Mouse (Mus musculus) small intestine, adult 2 months (tissue): ENCODE measurements at regions not wholly inside any gene's neighbourhood (a gene's known extent, or its start where the extent isn't known, plus 50 kb on each side); places are given as distances from the start of the nearest gene placed in this dataset.

Experiments used
- H3K27ac ChIP-seq: fragments of 200-500 bp; 2 replicates; pipeline ENCODE4 v1.5.1; 2012; ENCODE audit warnings: low read depth, low read length, control low read depth, inconsistent platforms; ENCODE audit not compliant: insufficient read depth
- H3K27me3 ChIP-seq: fragments of 200-500 bp; 2 replicates; pipeline ENCODE4 v1.6.1; 2012; ENCODE audit warnings: mild to moderate bottlenecking, moderate library complexity, low read length, inconsistent platforms; ENCODE audit not compliant: control insufficient read depth, insufficient read depth
- H3K36me3 ChIP-seq: fragments of 200-500 bp; 2 replicates; pipeline ENCODE4 v1.6.1; 2012; ENCODE audit warnings: mild to moderate bottlenecking, low read length, control low read depth, inconsistent platforms; ENCODE audit not compliant: control insufficient read depth, insufficient read depth
- H3K4me1 ChIP-seq: fragments of 200-500 bp; 2 replicates; pipeline ENCODE4 v1.6.1; 2012; ENCODE audit warnings: low read length, inconsistent platforms, mixed read lengths; ENCODE audit not compliant: control insufficient read depth, insufficient read depth, insufficient read length
- H3K4me3 ChIP-seq: fragments of 200-500 bp; 2 replicates; pipeline ENCODE4 v1.5.1; 2012; ENCODE audit warnings: low read depth, mild to moderate bottlenecking, control low read depth, inconsistent platforms, low read length, moderate library complexity
- CTCF ChIP-seq: fragments of 200-500 bp; IDR thresholded peaks from 2 replicates; pipeline ENCODE4 v1.5.1; 2012; ENCODE audit warnings: low read depth, mild to moderate bottlenecking, control low read depth, inconsistent platforms, low read length, moderate library complexity, mixed read lengths; ENCODE audit not compliant: insufficient replicate concordance, insufficient read length; ENCODE audit errors: extremely low read depth
- POLR2A ChIP-seq: fragments of 200-500 bp; IDR thresholded peaks from 2 replicates; pipeline ENCODE4 v1.6.1; 2012; ENCODE audit warnings: low read depth, mild to moderate bottlenecking, control low read depth, inconsistent platforms, low read length, moderate library complexity
- WGBS: fragments of 180-500 bp; shearing (Covaris S2); methylation state at CpG from one replicate; pipeline ENCODE4 v1.1.7; 2018; 5-methylcytosine and 5-hydroxymethylcytosine counted together

GRCm38 (mm10) chr9:120691971-120692401 lies 120.7 kb downstream of the Rpl14 start:
- H3K36me3 ChIP-seq, result no peaks in the 10 kb centered on the region
- H3K27me3 ChIP-seq, result no peaks in the 10 kb centered on the region
- H3K4me3 ChIP-seq, result peak overlapping the region; percentile 35
- 53% methylated on average over 14 of the region's 14 CpGs for WGBS
- TF ChIP-seq CTCF, result no peak
- no peak for TF ChIP-seq POLR2A
- no peak overlapping the region for H3K27ac ChIP-seq
- peaks cover 5% of the 10 kb centered on the region for H3K4me1 ChIP-seq

GRCm38 (mm10) chr9:120694457-120694856 lies 123.2 kb downstream of the Rpl14 start:
- Histone ChIP-seq H3K27me3 (no peaks in the 10 kb centered on the region), H3K4me3 (no peak overlapping the region), H3K36me3 (no peaks in the 10 kb centered on the region), H3K27ac (no peak overlapping the region), H3K4me1 (peaks cover 5% of the 10 kb centered on the region)
- TF ChIP-seq POLR2A (no peak), CTCF (no peak)
- 62% methylated on average over 5 of the region's 5 CpGs for WGBS

GRCm38 (mm10) chr9:120695966-120696365 lies 124.7 kb downstream of the Rpl14 start:
- TF ChIP-seq POLR2A, result no peak
- TF ChIP-seq CTCF, result no peak
- 84% methylated on average over 10 of the region's 10 CpGs for WGBS
- H3K36me3 ChIP-seq, result no peaks in the 10 kb centered on the region

GRCm38 (mm10) chr9:120697749-120698148 lies 126.5 kb downstream of the Rpl14 start:
- WGBS, result 86% methylated on average over 7 of the region's 7 CpGs
- TF ChIP-seq POLR2A, result no peak
- TF ChIP-seq CTCF, result no peak

More at GRCm38 (mm10) chr9:120695966-120696365, 124.7 kb downstream of the Rpl14 start:
- Histone ChIP-seq H3K27ac (no peak overlapping the region), H3K27me3 (no peaks in the 10 kb centered on the region), H3K4me3 (no peak overlapping the region), H3K4me1 (peaks cover 3% of the 10 kb centered on the region)

GRCm38 (mm10) chr9:120699781-120700180 lies 128.5 kb downstream of the Rpl14 start:
- Histone ChIP-seq H3K27ac (no peak overlapping the region), H3K27me3 (no peaks in the 10 kb centered on the region), H3K36me3 (no peaks in the 10 kb centered on the region), H3K4me3 (no peak overlapping the region), H3K4me1 (no peaks in the 10 kb centered on the region)
- TF ChIP-seq POLR2A, result no peak
- no peak for TF ChIP-seq CTCF
- WGBS, result 83% methylated on average over 5 of the region's 5 CpGs

More at GRCm38 (mm10) chr9:120697749-120698148, 126.5 kb downstream of the Rpl14 start:
- no peak overlapping the region for H3K27ac ChIP-seq
- no peaks in the 10 kb centered on the region for H3K4me1 ChIP-seq
- H3K27me3 ChIP-seq, result no peaks in the 10 kb centered on the region
- no peak overlapping the region for H3K4me3 ChIP-seq
- no peaks in the 10 kb centered on the region for H3K36me3 ChIP-seq

GRCm38 (mm10) chr9:120702836-120703235 lies 131.6 kb downstream of the Rpl14 start:
- WGBS, result 74% methylated on average over 7 of the region's 7 CpGs
- H3K4me3 ChIP-seq, result no peak overlapping the region
- H3K4me1 ChIP-seq, result no peaks in the 10 kb centered on the region
- H3K36me3 ChIP-seq, result no peaks in the 10 kb centered on the region
- no peak for TF ChIP-seq CTCF
- TF ChIP-seq POLR2A, result no peak
- no peak overlapping the region for H3K27ac ChIP-seq
- H3K27me3 ChIP-seq, result no peaks in the 10 kb centered on the region

GRCm38 (mm10) chr9:120703291-120703930 lies 132.2 kb downstream of the Rpl14 start:
- no peak overlapping the region for H3K4me3 ChIP-seq
- H3K4me1 ChIP-seq, result no peaks in the 10 kb centered on the region
- no peaks in the 10 kb centered on the region for H3K36me3 ChIP-seq
- TF ChIP-seq POLR2A, result no peak
- no peak for TF ChIP-seq CTCF
- 69% methylated on average over 10 of the region's 10 CpGs for WGBS
- no peak overlapping the region for H3K27ac ChIP-seq
- no peaks in the 10 kb centered on the region for H3K27me3 ChIP-seq
